Mouse (Mus musculus) frontal cortex, postnatal 36 days (tissue): Measurements from ENCODE around the gene 9130409I23Rik.
A peak's percentile ranks its signal among the peaks of the same experiment; 100 is the strongest.
"Not testable (repeated sequence)": the region's sequence is repeated elsewhere in the genome, so short reads cannot be mapped to it uniquely, and the experiment has no call there.

Experiments used
- DNase-seq, 2 experiments: peaks; one replicate each; pipeline ENCODE4 v3.0.0; 2022; ENCODE audit warnings: low spot score in 2 of 2

9130409I23Rik gene

GRCm38 (mm10) chr1:181035015-181035778 is 15.8 kb upstream of the 9130409I23Rik start:
- not testable (repeated sequence) for DNase-seq

DNA sequence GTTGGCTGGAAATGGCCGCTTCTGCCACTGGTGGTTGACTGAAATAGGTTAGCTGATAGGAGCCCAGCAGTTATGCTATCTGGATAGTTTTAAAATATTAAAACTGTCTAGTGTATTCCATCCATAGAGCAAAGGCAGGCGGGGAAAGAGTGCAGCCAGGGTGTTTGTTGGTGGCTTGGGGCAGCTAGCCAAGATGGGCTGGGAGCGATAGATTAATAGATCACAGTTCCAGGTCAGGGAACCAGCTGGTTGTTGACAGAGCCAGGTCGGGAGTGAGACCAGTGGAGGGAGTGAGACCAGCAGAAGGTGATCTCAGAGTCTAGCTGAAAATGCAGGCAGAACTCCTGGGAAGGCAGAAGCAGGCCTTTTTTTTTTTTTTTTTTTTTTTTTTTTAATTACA is 13.4 kb upstream of the 9130409I23Rik start:
- DNase-seq: no peak

DNA sequence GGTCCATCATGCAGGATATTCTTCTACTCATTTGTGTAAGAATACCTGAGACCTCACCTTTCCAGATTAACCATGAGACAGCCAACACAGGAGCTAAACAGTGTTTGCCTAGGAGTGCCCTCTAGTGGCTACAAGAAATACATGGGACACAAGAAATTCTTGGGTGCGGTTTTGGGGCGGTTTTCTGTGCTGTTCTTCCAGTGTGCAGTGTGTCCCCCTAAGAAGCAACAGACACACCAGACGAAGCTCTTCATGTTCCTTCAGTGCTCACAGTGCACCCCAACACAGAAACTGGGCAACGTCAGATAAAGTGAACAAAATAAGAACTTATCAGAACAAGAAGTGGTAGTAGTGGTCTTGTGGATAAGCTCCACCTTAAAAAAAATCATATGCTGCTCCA is 11.4 kb upstream of the 9130409I23Rik start:
- peak; percentile 13 to 22 for DNase-seq

DNA sequence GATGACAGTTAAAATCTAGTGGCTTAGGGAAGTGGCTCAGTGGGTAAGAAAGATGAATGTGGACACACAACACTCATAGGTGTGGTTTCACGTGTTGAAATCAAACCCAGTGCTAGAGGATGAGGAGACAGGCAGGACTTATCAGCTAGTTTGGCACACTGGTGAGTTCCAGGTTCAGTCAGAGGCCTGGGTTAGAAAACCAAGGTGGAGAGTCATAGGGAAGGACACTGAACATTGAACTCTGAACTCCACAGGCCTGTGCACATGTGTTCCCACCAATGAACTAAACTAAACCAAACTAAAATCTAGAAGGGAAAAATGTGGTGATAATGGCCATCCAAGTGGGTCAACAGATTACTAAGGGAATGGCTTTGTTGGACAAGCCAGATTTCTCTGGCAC is 3.5 kb upstream of the 9130409I23Rik start:
- no peak for DNase-seq

DNA sequence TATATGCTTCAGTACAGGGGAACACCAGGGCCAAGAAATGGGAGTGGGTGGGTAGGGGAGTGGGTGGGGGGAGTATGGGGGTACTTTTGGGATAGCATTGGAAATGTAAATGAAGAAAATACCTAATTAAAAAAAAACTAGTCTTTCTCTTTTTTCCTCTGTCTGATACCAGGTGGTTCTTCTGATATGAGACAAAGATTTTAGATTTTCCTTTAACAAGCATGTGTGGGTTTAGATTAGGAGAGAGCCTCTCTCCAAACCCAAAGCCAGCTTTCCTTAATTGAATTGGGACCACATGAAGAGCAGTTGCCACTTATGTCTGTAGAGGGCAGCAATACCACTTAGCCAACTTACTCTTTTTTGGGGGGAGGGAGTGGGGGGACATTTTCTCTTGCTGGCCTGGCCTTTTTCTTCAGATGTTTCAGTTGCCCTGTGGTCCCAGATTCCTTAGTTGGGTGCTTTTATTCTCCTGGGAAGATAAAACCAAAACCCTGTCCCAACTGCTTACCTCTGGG is 1.7 kb upstream of the 9130409I23Rik start:
- DNase-seq: no peak

DNA sequence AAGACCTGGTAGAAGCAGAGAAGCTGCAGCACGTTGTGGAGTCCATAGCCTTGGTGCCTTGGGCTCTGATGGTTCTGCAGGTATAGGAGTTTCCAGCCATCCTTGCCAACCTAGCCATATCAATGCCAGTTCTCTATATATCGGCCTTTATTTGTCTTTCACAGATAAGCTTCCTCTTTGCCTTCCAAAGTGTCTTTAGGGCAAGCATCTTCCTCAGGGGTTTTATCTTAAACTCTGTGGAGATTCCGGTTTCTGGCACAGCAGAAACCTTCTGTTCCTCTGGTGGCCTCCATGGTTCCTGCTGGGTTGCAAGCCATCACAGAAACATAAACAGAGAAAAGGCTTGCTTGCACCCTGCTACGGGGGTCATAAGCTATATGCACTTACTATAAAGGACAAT is 1.9 kb downstream of the 9130409I23Rik start:
- no peak for DNase-seq

DNA sequence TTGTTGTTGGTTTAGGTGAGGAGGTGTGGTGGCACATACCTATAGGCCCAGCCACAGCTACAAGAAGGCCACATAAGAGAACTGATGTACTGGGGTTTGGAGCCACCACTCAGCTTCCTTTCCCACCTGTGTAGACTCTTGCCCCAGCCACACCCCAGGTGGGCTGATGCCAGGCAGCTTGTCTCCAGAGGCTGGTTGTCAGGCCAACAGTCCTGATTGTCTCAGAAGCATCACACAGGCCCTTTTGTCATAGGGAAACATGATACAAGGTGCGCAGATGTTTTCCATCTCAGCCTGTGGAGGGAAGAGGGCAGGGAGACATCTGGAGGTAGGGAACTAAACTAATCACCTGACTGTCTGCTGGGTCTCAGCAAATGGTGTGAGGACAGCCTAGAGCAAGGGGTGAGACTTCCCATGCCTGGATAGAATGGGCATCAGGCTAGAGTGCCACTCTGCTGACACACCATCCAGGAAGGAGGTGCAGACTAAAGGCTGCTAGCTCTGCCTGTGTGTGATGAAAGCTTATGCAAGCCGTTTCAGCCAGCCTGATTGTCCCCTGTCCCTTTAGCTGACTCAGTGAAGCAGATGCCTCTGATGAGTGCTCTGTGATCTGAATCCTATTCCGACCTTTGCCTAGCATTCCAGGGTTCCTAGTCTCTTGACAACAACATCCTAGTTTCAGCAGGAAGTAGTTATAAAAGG is 10.9 kb downstream of the 9130409I23Rik start:
- no peak for DNase-seq

DNA sequence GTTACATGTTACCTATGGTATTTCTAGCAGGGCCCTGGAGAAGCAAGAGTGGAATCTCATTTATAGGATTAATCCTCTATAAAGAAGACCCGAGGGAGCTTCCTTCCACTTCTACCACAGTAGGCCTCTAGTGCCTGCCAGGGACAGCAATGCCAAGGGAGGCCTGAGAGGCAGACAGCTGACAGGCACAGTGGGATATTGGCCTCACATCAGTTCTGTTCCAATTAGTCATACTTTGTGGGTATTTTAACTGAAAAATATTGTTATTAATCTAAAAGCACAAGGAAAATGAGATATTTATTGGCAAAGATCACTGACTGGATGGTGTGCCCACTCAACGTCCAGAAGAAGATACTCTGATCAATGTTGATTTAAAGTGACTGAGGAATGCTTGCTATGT is 13.0 kb downstream of the 9130409I23Rik start:
- DNase-seq: no peak

DNA sequence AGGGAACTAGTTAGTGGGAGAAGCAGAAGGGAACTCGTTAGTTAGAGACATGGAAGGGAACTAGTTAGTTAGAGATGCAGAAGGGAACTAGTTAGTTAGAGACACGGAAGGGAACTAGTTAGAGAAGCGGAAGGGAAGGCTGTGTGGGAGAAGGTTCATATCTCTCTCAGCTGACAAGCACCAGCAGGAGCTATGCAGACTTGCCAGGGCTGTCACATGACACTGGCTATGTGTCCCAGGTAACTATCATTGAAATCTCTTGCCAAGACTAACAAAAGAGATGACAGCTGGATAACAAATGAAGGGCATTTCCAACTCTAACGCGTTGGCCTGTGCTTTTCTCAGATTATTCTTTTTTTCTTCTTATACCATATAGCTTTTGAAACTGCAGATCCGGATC is 13.6 kb downstream of the 9130409I23Rik start:
- DNase-seq: no peak

- DNase-seq: no peak
These were observed 17.3 kb downstream of the 9130409I23Rik start for GRCm38 (mm10) chr1:181068344-181068743.

DNA sequence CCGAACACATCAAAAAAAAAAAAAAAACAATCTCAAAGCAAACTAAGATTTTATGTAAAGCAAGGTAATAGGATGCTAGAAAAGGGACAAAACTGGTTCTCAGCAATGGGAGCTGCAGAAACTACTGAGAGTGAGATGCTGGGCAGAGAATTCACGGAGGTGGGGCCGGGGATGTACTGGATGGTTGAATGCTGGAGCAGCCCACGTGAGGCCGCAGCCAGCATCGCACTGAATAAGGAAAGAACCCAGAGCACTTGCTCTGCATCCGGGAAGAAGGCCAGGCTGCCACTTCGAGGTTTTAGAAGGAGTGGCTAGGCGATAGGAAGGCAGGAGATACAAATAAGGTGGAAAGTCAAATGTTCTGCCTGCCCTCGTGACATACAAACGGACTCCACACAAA is 18.6 kb downstream of the 9130409I23Rik start:
- DNase-seq: peak; percentile 12 to 37

DNA sequence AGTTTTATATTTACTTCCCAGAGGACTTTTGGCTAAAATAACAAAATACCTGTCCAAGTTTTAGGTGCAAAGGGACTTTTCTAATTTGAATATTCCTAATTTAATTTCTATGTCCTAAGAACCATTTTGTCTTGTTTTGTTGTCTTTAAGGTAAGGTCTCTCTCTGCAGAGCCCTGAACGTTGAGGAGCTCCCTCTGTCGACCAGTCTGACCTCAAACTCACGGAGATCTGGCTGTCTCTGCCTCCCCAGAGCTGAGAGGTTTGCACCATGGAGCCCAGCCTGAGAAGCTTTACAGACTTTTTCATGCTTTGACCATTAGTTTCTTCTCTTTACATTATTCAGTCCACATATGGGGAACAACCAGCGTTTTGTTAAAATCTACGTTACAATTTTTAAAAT is 22.0 kb downstream of the 9130409I23Rik start:
- DNase-seq: no peak

GRCm38 (mm10) chr1:181084021-181084420 is 33.0 kb downstream of the 9130409I23Rik start:
- no peak for DNase-seq

- DNase-seq: no peak
These were observed 39.0 kb downstream of the 9130409I23Rik start for GRCm38 (mm10) chr1:181090048-181090447.
